8 mouse cellular contexts compared by ENCODE assay signal in genomic region chr3:116333229-116333628, GRCm38 (mm10).
A peak's percentile ranks its signal among the peaks of the same experiment; 100 is the strongest.
DNase-seq lines count a peak whose midpoint lies in the region; ATAC-seq and TF ChIP-seq lines count a peak whose summit lies in the region.

No protein-coding gene starts in this region.

- H3K4me3 ChIP-seq in cerebellum, adult 2 months (replicated peaks; ENCODE audit: insufficient read depth, low read depth, low read length): no peak overlapping the region
- no peak overlapping the region for H3K4me3 ChIP-seq in G1E (ENCODE audit: low read depth, low read length)

- no peak for TF ChIP-seq POLR2A in cerebellum, adult 2 months (IDR thresholded peaks at IDR 0.05; ENCODE audit: borderline replicate concordance, insufficient read depth, low read length)

- H3K27ac ChIP-seq in cerebellum, adult 2 months (ENCODE audit: insufficient read depth, low read length): no peak overlapping the region

- no peaks in the 10 kb centered on the region for H3K4me1 ChIP-seq in cerebellum, adult 2 months (ENCODE audit: control insufficient read depth, insufficient read depth, low read length)
- H3K4me1 ChIP-seq in G1E (ENCODE audit: insufficient read depth, low read depth, low read length): peaks cover 3% of the 10 kb centered on the region

- ATAC-seq in cerebellum, adult (ENCODE audit: insufficient number of reproducible peaks, low FRiP score, low TSS enrichment): no peak
- no peak for ATAC-seq in G1E (ENCODE audit: extremely low read depth, insufficient number of reproducible peaks, low FRiP score, poor library complexity, severe bottlenecking)

- no peaks in the 10 kb centered on the region for H3K27me3 ChIP-seq in cerebellum, adult 2 months (ENCODE audit: control insufficient read depth, insufficient read depth, low read length)
- H3K27me3 ChIP-seq in G1E (ENCODE audit: insufficient read depth, low read length): no peaks in the 10 kb centered on the region

- peak; percentile 42; the same call in 1 of the 2 replicates for TF ChIP-seq CTCF in cerebellum, adult 2 months (IDR thresholded peaks at IDR 0.05; ENCODE audit: borderline replicate concordance, insufficient read depth, low read depth, low read length)
- TF ChIP-seq CTCF in G1E (IDR thresholded peaks at IDR 0.05; ENCODE audit: low read depth, low read length): peak; percentile 33; the same call in 1 of the 2 replicates

- H3K9me3 ChIP-seq in G1E (replicated peaks): no peaks in the 10 kb centered on the region

- H3K36me3 ChIP-seq in G1E (replicated peaks): peaks cover 40% of the 10 kb centered on the region

- 18% methylated on average over 7 of the region's 7 CpGs for WGBS in cerebellum, adult 2 months

- no peak for DNase-seq in cerebellum, adult 2 months
- DNase-seq in layer of hippocampus, postnatal 10 days (ENCODE audit: low spot score in 2 of 2): peak; percentile 28 to 46
- DNase-seq in layer of hippocampus, adult 9-11 months: no peak
- no peak for DNase-seq in G1E (ENCODE audit: low spot score)
- DNase-seq in embryo, embryonic 11 days: peak; percentile 65
- peak; percentile 69 for DNase-seq in naive thymus-derived CD4-positive, alpha-beta T cell, adult 2 months (ENCODE audit: low read depth)
- no peak for DNase-seq in left cerebral cortex, adult 11 months (ENCODE audit: low spot score)

Comparison
In these comparisons a context has a peak if more than half of its experiments do, and no peak if none do; other contexts are left out.
1. DNase-seq: peak in layer of hippocampus, postnatal 10 days (2 of 2), embryo, embryonic 11 days (single experiment) and naive thymus-derived CD4-positive, alpha-beta T cell, adult 2 months (single experiment); none in cerebellum, adult 2 months (0 of 2), layer of hippocampus, adult 9-11 months (single experiment), G1E (single experiment) and left cerebral cortex, adult 11 months (single experiment).